Mouse (Mus musculus): ENCODE measurements around the gene Irgq.

DNA sequence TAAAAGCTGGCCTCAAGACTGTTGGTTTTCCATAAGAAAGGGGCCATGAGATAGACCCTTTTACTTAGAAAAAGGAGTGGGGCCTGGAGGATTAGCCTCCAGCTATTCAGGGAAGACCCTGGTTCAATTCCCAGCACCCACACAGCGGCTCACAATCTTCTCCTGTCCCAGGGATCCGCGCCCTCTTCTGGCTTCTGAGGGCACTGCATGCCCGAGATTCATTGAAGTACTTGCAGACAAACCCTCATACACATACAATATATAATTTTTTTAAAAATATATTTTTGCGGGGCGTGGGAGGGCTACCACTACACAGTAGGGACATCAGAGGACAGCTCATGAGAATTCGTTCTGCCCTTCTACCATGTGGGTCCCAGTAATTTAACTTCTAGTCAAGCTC is 29.6 kb upstream of the Irgq start:
- peak; percentile 17; the same call in 1 of the 2 replicates for TF ChIP-seq CTCF (IDR thresholded peaks at IDR 0.05; ENCODE audit: borderline replicate concordance, insufficient read depth, low read length)
- TF ChIP-seq POLR2A (IDR thresholded peaks at IDR 0.05; ENCODE audit: low read depth, low read length), result no peak
